Mouse (Mus musculus): ENCODE measurements at regions not wholly inside any gene's neighbourhood (a gene's known extent, or its start where the extent isn't known, plus 50 kb on each side); places are given as distances from the start of the nearest gene placed in this dataset.

- no peak for TF ChIP-seq POLR2A (IDR thresholded peaks at IDR 0.05; ENCODE audit: low read depth, low read length)
- no peak for TF ChIP-seq CTCF (IDR thresholded peaks at IDR 0.05; ENCODE audit: borderline replicate concordance, insufficient read depth, low read length)
Observed at GRCm38 (mm10) chr19:59679191-59679590, 221.0 kb downstream of the Emx2 start.

Data from embryonic fibroblast, embryonic 13.5 days (primary cell).